Mouse (Mus musculus): ENCODE measurements around the gene Ttc41.
A peak's percentile ranks its signal among the peaks of the same experiment; 100 is the strongest.
"Not testable (repeated sequence)": the region's sequence is repeated elsewhere in the genome, so short reads cannot be mapped to it uniquely, and the experiment has no call there.

Ttc41 gene

DNA sequence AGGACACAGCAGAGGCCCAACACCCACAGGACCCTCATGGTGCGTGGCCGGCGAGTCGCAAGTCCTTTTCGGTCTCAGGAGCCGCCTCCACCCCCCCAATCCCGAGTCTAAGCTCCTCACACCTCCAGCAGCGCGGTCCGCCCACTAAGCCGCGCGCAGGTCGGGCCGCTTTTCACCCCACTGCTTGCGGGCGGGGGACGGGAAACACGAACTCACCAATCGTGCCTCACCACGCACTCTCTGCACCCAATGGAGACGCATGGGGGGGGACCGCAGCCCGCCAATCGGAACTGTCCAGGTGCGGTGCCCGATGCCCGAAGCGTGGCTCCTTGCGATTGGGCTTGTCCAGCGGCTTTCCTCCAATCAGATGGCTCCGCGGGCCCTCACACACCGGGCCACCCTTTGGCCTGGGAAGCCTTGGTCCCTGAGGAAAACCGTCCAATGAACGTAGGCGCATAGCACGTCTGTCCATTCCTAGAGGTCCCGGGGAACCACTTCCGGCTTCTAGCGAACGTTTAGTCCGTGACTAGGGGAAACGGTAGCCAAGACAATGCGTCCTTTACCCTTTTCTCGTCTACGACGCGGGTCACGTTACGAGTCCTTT is at the start of gene Ttc41, which contains the start of gene Hsp90b1:
TSS of gene Ttc41 (plus strand) at position 494 of the 604 bp plus-strand sequence.
TSS of gene Hsp90b1 (minus strand) at position 192 of the 604 bp plus-strand sequence.
- DNase-seq (ENCODE audit: low read depth, low spot score): peak; percentile 100

DNA sequence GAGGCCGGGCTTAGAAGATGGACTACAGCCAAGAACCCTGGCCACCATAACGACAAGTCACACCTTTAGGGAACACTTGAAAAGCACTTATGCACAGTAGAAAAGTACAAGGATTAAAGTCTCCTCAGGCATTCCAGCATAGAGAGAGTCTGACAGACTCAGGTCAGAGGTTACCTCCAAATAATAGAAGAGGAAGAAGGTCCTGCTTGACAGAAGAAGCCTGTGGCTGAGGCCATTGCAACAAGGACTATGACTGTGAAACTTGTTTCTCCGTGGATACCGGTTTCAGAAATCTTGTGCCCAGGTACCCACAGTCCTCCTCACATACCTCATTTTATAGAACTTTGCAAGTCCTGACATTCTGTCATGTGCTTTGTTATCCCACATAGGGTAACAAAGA is 35.1 kb upstream of the Ttc41 start:
- not testable (repeated sequence) for DNase-seq (ENCODE audit: low read depth, low spot score)

DNA sequence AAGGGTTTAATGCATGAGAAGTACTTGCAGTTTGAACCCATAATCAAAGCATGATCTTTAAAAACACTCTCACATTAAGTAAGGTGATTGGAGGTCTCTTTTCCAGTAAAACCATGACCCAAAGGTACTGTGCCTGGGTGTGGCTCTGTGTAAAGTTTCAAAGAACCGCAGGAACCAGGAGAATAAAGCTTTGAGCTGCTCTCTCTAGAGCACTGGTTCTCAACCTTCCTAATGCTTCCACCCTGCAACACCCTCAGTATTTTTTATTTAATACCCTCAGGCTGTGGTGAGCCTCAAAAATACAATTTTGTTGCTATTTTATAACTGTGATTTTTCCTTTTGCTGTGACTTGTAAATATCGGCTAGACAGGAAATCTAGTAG is 20.8 kb upstream of the Ttc41 start:
- not testable (repeated sequence) for DNase-seq (ENCODE audit: low read depth, low spot score)

DNA sequence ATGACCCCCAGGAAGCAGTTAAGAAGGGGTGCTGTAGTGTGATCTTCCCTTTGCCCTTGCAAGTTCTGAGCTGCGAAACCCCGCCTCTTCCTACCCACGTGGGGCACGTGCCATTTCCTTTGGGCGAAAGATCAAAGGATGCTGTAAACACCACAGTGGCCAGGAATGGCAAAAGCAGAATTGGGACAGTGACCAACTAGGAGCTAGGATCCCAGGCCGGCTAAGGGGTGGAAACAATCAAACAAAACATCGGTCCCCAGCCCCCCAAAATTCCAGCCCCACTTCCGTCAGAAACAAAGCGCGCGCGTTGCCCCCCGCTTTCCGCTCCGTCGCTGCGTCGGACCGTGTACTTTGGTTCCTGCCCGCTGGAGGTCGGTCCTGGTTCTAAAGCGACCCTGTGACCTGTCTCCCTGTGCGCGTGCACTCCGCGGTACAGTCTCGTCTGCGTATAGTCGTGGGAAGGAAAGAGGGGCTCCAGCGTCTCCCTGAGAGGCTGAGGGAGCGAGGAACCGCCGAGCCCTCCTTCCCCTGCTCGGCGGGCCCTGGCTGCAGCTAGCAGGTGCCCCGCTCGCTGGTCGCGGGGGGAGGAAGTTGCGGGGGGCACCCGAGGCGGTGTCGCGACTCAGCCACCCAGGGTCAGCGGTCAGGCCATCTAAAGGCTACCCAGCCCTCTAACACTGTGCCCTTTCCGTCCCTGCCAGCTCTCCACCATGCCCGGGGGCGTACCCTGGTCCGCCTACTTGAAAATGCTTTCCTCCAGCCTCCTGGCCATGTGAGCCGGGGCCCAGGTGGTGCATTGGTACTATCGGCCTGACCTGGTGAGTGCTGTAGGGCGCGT is 20.2 kb upstream of the Ttc41 start:
- peak; percentile 90 for DNase-seq (ENCODE audit: low read depth, low spot score)

DNA sequence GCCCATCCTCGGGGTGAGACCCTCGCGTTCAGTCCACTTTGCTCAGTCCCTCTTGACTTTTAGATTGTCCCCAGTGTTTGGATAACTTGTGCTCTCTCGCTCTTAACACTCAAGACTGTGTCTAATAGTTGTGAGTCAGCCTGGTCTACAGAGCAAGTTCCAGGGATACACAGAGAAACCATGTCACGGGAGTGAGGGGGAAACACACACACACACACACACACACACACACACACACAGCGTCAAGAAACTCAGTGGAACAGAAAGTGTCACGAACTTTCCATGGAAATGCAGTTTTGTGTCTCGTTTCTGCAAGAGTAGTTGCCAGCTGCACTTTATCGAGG is 19.6 kb upstream of the Ttc41 start:
- not testable (repeated sequence) for DNase-seq (ENCODE audit: low read depth, low spot score)

DNA sequence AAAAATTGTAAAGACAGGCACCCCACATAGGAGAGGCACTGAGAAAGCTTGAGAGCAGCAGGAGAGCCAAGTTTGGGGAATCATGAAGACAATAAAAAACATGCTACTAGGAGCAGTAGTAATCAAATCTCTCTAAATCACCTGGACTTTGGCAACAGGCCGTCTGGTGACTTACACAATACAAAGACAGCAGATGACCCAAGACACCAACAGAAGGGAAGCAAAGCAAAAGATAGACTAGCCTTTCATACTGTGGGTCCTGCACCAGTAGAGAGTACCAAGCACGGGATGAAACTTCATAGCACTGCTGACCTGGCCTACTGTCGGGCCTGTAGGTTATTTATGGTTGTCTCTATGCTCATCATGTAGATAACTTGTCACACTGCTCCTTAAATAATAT is 5.4 kb upstream of the Ttc41 start:
- DNase-seq (ENCODE audit: low read depth, low spot score): no peak

DNA sequence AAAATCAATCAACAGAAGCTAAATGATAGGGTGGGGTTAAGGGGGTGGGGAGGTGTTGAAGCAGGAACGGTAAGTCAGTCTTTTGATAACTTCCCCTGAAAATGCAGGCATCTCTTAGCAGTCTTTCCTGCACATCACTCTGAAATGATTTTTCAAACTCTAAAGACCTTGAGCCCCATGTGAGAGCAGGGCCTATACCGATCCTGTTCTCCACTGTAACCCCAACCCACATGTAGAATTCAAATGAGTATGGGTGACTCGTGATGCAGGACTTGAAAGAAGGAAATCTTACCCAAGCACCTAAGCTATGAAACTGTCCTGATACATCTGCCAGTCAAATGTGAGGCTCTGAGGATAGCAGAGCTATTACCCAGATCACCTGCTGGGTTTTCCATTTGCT is 4.6 kb upstream of the Ttc41 start:
- DNase-seq (ENCODE audit: low read depth, low spot score): no peak

DNA sequence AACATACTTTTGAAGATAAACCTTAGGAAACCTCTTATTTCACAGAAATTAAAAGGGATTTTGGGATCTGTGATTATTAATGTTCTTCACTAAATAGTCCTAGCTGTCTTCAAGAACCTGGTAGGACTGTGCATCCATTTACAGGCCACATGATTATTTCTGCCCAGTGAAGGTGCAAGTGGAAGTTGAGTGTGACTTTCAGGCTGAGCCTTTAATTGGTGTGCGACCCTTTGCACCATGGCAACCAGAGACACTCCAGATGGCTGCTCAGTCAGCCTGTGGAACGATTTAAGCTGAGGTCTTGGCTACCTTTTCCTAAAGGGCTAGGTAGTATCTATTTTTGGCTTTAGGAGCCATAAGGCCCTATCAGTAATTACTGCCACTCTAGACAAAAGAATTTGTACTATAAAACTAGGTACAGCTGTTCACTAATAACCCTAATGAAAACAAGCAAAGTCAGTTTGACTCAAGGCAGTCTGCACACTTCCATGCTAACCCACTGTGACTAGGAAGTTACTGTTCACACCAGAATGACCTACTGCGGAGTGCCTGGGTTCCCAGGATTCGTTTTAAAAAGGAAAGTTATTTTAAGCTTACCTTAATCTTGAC is 3.2 kb upstream of the Ttc41 start:
- DNase-seq (ENCODE audit: low read depth, low spot score): peak; percentile 12

DNA sequence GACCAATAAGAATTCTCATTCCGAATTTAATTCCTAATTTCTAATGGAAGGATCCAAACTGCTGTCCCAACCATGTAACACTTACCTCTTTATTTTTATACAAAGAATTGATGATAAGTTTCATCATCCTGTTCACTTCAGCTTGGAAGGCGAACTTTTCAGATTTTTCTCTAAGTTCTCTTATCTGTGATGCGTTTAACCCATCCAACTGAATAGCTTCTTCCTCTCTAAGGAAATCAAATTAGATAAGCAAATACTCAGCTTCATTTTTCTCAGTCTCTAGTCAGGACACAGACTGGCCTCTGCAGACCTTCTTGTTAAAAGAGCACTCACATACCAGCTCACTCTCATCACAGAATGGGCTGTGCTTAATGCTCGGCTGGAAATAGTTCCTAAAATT is 2.2 kb upstream of the Ttc41 start:
- DNase-seq (ENCODE audit: low read depth, low spot score): no peak

DNA sequence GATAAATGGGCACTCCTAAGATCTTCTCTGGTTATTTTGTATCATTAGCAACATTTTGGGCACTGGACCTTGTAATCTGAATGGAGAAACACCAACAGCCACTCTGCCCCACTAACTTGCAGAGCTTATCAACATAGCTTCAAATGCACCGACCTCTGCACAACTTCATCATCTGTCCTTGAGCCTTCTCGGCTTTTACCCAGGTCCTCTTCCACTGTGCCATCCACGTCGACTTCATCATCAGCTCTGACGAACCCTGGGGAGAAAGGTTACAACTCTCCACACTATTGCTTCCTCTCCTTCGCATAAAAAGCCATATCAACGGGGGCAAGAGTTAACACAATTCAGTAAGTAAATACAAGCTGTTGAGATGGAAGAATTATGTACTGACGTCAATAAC is 1.5 kb upstream of the Ttc41 start:
- DNase-seq (ENCODE audit: low read depth, low spot score): no peak

DNA sequence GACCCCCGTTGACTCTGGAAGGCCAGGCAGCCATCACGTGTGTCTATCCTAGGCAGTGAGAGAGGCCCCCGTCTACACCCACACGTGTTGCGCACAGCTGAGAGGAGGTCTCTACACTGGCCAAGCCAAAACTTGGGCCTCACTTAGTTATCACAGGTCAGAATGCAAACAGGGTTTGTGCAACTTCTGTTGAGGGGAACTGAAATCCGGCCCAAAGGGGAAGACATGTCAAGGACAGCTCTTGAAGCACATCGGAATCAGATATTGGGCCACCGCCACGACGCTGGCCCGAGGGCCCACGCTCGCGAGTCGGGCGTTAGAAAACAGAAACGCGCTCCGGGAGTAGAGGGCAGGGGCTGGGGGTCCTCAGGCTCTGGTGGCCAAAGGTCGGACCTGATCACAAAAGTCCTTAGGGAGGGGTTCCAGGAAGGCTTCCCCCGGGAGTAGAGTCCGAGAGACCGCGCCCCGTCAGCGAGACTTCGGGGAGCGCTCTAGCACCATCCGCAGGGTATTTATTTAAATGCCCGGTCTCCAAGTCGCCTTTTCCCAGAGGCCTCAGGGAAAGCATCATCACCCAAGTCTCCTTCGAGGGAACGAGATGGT is 921 bp upstream of the Ttc41 start:
- peak; percentile 34 for DNase-seq (ENCODE audit: low read depth, low spot score)

DNA sequence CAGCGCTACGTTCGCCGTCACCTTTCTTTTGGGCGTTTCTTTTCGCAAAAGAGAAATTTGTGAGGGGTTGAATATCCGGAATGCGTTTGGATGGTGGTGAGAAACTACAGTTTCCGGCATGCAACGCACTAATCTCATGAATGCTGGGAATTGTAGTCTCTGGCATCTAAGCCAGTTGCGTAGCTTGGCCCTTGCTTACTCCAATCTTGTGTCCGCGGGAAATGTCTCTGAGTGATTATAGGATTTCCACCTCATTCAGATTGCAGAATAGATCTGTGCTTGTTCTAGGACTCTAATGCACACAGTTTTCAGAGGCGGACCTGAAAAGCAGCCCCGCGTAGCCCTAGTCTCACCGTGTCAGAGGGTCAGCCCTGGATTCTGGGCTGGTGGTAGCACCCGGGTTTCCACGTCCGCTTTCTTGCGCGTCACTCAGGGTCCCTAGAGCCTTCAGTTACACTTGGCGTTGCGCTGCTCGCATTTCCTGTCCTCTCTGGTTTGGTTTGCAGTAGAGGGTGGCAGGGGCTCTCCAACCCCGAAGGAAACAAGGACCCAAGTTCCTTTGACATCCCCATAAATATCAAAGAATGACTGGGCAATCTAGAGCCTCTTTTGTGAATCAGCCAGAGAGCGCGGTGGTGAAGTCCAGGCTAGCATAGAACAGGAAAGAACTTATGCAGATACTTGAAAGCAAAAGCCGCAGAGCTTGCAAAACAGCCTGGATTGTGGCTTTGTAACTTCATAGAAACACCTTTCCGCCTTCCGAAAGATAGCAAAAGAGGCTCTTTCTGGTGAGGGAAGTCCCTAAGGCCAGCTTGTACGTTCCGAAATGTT is 526 bp downstream of the Ttc41 start:
- DNase-seq (ENCODE audit: low read depth, low spot score): no peak

DNA sequence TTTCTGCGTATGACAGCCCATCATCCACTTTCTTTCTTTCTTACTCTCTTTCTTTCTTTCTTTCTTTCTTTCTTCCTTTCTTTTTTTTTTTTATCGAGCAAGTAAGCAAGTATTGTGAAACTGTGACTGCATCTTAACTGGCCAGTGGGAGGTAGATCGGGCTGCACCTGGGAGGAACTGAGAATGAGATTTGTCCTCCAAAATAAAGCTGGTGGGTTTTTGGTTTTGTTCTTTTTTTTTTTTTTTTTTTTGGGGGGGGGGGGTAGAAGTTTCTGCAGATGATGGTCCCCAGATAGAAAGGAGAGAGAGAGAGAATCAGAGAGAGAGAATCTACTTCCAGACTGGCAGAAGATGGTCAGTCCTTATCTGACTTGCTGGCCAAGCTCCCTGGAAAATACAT is 1.5 kb downstream of the Ttc41 start:
- DNase-seq (ENCODE audit: low read depth, low spot score): no peak

DNA sequence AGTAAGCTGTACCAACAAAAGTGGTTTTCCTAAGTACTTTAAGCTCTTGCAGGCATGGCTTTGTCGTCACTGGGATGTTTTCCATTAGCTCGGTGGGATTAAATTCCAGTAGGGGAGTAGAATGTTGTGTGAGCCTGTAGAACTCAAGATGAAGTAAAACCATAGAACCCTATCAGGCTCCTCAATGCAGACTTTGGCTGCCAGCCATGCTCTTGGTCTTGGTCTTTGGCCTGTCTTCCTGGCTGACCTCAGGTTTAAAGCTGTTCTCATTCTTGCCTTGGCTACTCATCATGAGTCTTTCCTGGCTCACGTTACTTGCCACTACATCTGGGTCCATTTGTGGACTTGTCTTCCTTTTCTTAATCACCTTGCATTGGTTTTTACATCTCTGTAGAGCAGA is 6.5 kb downstream of the Ttc41 start:
- no peak for DNase-seq (ENCODE audit: low read depth, low spot score)

DNA sequence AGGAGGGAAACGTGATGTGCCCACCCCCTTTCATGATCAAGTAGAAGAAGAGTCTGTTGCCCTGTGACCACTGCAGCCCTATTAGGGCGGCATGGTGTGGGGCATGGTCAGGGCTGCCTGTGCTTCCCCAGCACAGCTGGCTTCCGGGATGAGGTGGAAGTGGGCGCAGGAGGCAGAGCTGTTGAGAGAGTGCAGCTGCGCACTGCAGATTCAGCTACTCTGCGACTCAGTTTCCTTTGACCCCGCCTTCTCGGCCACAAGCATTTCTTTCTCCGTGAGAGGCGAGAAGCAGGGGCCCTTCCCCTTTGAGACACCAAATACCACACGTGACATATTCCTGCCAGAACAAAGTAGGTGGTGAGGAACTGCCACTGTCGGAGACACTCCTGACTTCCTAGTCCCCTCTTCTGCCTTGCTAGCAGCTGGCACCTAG is 22.0 kb downstream of the Ttc41 start:
- peak; percentile 81 for DNase-seq (ENCODE audit: low read depth, low spot score)

DNA sequence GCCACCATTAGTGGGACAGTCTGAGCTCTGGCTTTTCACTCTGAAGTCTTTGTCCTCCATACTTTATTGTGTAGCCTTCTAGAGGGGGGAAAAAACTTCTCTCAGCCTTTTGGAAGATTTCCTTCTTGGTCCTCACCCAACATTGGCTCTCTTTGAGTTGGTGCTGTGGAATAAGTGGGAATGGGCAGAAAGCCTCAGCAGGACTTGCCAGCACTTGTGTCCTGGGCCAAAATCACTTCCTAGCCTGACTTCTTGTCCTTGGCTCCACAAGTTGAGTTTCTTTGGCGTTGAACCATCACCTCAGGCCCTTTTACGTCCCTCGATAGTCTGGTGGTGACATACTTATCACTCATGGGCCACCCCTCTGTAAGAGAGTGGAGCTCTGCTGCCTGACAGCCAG is 22.6 kb downstream of the Ttc41 start:
- DNase-seq (ENCODE audit: low read depth, low spot score): no peak

DNA sequence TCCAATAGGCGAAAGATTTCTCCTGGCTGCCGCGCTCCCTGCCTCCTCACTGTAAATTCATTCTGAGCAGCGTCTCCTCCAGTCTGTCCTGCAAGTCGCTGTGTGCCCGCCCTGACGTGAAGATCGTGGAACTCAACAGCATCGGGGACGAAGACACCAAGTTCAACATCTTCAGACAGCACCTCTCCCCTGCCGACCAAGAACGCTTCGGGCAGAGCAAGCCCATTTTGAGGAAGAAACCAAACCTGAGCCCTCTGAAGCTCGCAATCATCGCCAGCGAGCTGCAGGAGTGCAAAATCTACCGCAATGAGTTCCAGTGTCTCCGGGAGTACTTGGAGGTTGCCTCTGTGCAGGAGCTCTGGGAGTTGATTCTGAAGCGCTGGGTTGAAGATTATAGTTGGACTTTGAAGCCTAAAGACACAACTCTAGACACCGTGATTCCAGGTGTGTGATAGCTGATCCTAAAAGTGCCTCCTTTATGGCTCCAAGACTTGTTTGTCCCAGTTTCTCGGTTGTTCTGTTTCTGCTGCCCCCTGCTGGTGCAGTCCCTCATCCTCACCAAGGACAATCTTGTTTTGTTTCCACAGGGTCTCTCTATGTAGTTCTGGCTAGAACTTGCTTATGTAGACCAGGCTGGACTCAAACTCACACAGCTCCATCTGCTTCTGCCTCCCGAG is 25.4 kb downstream of the Ttc41 start:
- peak; percentile 92 for DNase-seq (ENCODE audit: low read depth, low spot score)

DNA sequence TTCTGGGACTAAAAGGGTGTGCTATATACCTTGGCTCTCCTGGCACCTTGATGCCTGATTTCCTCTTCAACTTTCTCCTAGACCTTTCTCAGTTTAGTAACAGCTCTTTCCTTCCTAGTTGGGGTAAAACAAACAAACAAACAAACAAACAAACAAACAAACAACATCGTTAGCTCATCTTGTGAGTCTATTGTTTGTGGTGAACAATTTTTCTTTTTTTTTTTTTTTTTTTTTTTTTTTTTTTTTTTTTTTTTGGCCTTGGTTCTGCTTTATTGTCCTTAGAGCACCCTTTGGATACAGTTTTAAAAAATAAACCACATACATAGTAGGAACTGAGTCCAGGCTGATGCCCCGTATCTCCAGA is 25.9 kb downstream of the Ttc41 start:
- no peak for DNase-seq (ENCODE audit: low read depth, low spot score)

DNA sequence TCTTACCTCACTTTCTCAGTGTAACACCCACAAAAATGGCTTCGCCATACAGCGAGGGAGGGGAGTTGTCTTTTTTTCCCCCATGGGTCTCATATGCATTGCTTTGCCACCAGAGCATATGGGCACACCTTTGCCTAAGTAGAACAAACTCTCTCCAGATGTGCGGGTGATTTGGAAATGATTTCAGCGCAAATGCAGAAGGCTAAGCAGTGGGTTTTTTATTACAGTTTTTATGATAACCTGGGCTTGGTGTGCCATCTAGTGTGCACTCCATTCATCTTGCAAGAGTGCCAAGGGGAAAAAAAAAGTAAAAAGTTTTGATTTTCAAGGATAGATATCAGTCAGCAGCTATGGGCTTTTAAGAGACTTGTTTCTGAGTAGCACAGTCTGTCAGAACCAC is 29.4 kb downstream of the Ttc41 start:
- DNase-seq (ENCODE audit: low read depth, low spot score): peak; percentile 13

DNA sequence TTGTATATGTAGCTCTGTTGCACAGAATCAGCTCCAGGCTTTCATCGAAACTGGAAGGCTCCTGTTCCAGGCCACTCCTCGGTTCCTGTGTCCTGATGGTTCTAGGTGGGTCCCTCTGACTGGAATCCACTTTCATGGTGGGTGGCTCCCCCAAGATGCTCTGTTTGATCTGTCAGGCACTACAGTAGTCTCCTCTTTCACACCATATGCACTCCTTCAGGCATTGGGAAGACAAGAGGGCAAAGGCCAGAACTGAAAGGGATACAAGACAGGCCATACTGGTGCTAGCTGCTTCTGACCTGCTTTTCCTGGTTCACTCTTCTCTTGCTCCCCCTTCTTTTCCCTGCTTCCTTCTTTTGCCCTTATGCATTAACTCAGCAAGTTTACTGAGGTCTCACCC is 37.3 kb downstream of the Ttc41 start:
- no peak for DNase-seq (ENCODE audit: low read depth, low spot score)

DNA sequence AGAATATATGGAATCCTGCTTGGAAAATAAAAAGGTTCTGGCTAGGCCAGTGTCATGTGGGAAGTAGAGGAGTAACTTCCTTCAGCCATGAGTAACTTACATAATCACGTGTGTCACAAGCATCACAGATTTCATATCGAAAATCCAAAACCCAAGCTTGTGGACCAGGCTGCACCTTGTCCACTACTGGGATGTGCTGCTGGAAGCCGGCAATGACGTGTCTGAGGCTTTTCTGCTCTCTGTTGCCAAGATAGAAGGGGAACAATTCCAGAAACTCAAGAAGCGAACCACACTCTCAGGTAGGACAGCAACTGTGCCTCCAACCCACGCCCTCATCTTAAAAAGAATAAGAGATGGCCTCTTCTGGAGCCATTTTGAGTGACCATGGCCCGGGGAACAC is 38.7 kb downstream of the Ttc41 start:
- no peak for DNase-seq (ENCODE audit: low read depth, low spot score)
